Mouse (Mus musculus) liver, postnatal 0 days (tissue): Measurements from ENCODE around the gene Nectin2.

Experiments
- CTCF ChIP-seq: sonication (generic); IDR thresholded peaks from 2 replicates; pipeline ENCODE4 v1.5.1; 2016; ENCODE audit warnings: antibody characterized with exemption, low read depth
- EP300 ChIP-seq: IDR thresholded peaks from 2 replicates; pipeline ENCODE4 v1.6.1; 2016; ENCODE audit warnings: antibody characterized with exemption, low read depth, mild to moderate bottlenecking

- TF ChIP-seq CTCF, result no peak
- no peak for TF ChIP-seq EP300
Observed at GRCm38 (mm10) chr7:19691434-19691833, 58.8 kb downstream of the Nectin2 start.
